Mouse (Mus musculus): ENCODE data around the gene Fibp.

Gene Fibp

GRCm38 (mm10) chr19:5463791-5464562 lies 3.6 kb downstream of the Fibp start:
- TF ChIP-seq NANOG (IDR thresholded peaks at IDR 0.05; ENCODE audit: borderline replicate concordance, low read length): no peak
- TF ChIP-seq CTCF (conservative IDR thresholded peaks at IDR 0.05; ENCODE audit: low read length): peak; percentile 90
- Histone ChIP-seq H3K4me3 (replicated peaks; ENCODE audit: low read length) (peak overlapping the region; percentile 71), H3K4me1 (replicated peaks; ENCODE audit: low read depth, low read length) (peaks cover 68% of the 10 kb centered on the region), H3K27me3 (ENCODE audit: insufficient read depth, low read length) (peaks cover 4% of the 10 kb centered on the region; the same call in 1 of the 2 replicates), H3K9me3 (ENCODE audit: low read length) (no peaks in the 10 kb centered on the region), H3K36me3 (ENCODE audit: insufficient read depth, low read length) (peaks cover 65% of the 10 kb centered on the region)

GRCm38 (mm10) chr19:5465037-5465436 lies 4.6 kb downstream of the Fibp start:
- TF ChIP-seq POU5F1 (IDR thresholded peaks at IDR 0.05; ENCODE audit: borderline replicate concordance, low read length) (no peak), NANOG (IDR thresholded peaks at IDR 0.05; ENCODE audit: borderline replicate concordance, low read length) (no peak), CTCF (conservative IDR thresholded peaks at IDR 0.05; ENCODE audit: low read length) (no peak)
- Histone ChIP-seq H3K9me3 (ENCODE audit: low read length) (no peaks in the 10 kb centered on the region), H3K27me3 (ENCODE audit: insufficient read depth, low read length) (peaks cover 4% of the 10 kb centered on the region), H3K4me3 (replicated peaks; ENCODE audit: low read length) (peak overlapping the region; percentile 71), H3K36me3 (ENCODE audit: insufficient read depth, low read length) (peaks cover 65% of the 10 kb centered on the region), H3K4me1 (replicated peaks; ENCODE audit: low read depth, low read length) (peaks cover 65% of the 10 kb centered on the region)

- Histone ChIP-seq H3K4me1 (replicated peaks; ENCODE audit: low read depth, low read length) (peaks cover 55% of the 10 kb centered on the region), H3K9me3 (ENCODE audit: low read length) (no peaks in the 10 kb centered on the region), H3K27me3 (ENCODE audit: insufficient read depth, low read length) (peaks cover 8% of the 10 kb centered on the region), H3K4me3 (replicated peaks; ENCODE audit: low read length) (no peak overlapping the region), H3K36me3 (ENCODE audit: insufficient read depth, low read length) (peaks cover 57% of the 10 kb centered on the region)
- no peak for TF ChIP-seq CTCF (conservative IDR thresholded peaks at IDR 0.05; ENCODE audit: low read length)
Observed at GRCm38 (mm10) chr19:5466916-5467500, 6.6 kb downstream of the Fibp start.

- no peaks in the 10 kb centered on the region for H3K9me3 ChIP-seq (ENCODE audit: low read length)
- peaks cover 55% of the 10 kb centered on the region for H3K4me1 ChIP-seq (replicated peaks; ENCODE audit: low read depth, low read length)
- TF ChIP-seq NANOG (IDR thresholded peaks at IDR 0.05; ENCODE audit: borderline replicate concordance, low read length) (no peak), CTCF (conservative IDR thresholded peaks at IDR 0.05; ENCODE audit: low read length) (no peak), POU5F1 (IDR thresholded peaks at IDR 0.05; ENCODE audit: borderline replicate concordance, low read length) (no peak)
Observed at GRCm38 (mm10) chr19:5468374-5468773, 8.0 kb downstream of the Fibp start, which contains the start of gene Ctsw. Ctsw (minus strand) TSS chr19:5468507.

GRCm38 (mm10) chr19:5471846-5472245 lies 11.4 kb downstream of the Fibp start:
- TF ChIP-seq POU5F1 (IDR thresholded peaks at IDR 0.05; ENCODE audit: borderline replicate concordance, low read length) (no peak), NANOG (IDR thresholded peaks at IDR 0.05; ENCODE audit: borderline replicate concordance, low read length) (no peak), CTCF (conservative IDR thresholded peaks at IDR 0.05; ENCODE audit: low read length) (no peak)
- Histone ChIP-seq H3K27me3 (ENCODE audit: insufficient read depth, low read length) (peaks cover 38% of the 10 kb centered on the region), H3K36me3 (ENCODE audit: insufficient read depth, low read length) (peaks cover 12% of the 10 kb centered on the region), H3K4me3 (replicated peaks; ENCODE audit: low read length) (no peak overlapping the region), H3K4me1 (replicated peaks; ENCODE audit: low read depth, low read length) (peaks cover 59% of the 10 kb centered on the region), H3K9me3 (ENCODE audit: low read length) (no peaks in the 10 kb centered on the region)

More at GRCm38 (mm10) chr19:5468374-5468773, 8.0 kb downstream of the Fibp start, which contains the start of gene Ctsw:
- Histone ChIP-seq H3K27me3 (ENCODE audit: insufficient read depth, low read length) (peaks cover 11% of the 10 kb centered on the region), H3K4me3 (replicated peaks; ENCODE audit: low read length) (peak within 1 kb of the TSS; percentile 50), H3K36me3 (ENCODE audit: insufficient read depth, low read length) (peaks cover 44% of the 10 kb centered on the region)

- Histone ChIP-seq H3K4me3 (replicated peaks; ENCODE audit: low read length) (no peak overlapping the region), H3K27me3 (ENCODE audit: insufficient read depth, low read length) (peaks cover 38% of the 10 kb centered on the region), H3K9me3 (ENCODE audit: low read length) (no peaks in the 10 kb centered on the region), H3K36me3 (ENCODE audit: insufficient read depth, low read length) (peaks cover 2% of the 10 kb centered on the region; the same call in 1 of the 2 replicates), H3K4me1 (replicated peaks; ENCODE audit: low read depth, low read length) (peaks cover 54% of the 10 kb centered on the region)
- TF ChIP-seq POU5F1 (IDR thresholded peaks at IDR 0.05; ENCODE audit: borderline replicate concordance, low read length) (no peak), CTCF (conservative IDR thresholded peaks at IDR 0.05; ENCODE audit: low read length) (peak; percentile 7; the same call in 1 of the 2 replicates)
Observed at GRCm38 (mm10) chr19:5472857-5473256, 12.4 kb downstream of the Fibp start.

- H3K9me3 ChIP-seq (ENCODE audit: low read length): no peaks in the 10 kb centered on the region
- peak within 1 kb of the TSS; percentile 77 for H3K4me3 ChIP-seq (replicated peaks; ENCODE audit: low read length)
- TF ChIP-seq POU5F1 (IDR thresholded peaks at IDR 0.05; ENCODE audit: borderline replicate concordance, low read length): no peak
- TF ChIP-seq CTCF (conservative IDR thresholded peaks at IDR 0.05; ENCODE audit: low read length): no peak
- TF ChIP-seq NANOG (IDR thresholded peaks at IDR 0.05; ENCODE audit: borderline replicate concordance, low read length): no peak
- H3K36me3 ChIP-seq (ENCODE audit: insufficient read depth, low read length): 0 out of 2 replicates have a peak, but pooled peaks cover 2% of the 10 kb centered on the region
- peaks cover 38% of the 10 kb centered on the region for H3K27me3 ChIP-seq (ENCODE audit: insufficient read depth, low read length)
- H3K4me1 ChIP-seq (replicated peaks; ENCODE audit: low read depth, low read length): peaks cover 48% of the 10 kb centered on the region
Observed at GRCm38 (mm10) chr19:5473720-5474119, 13.3 kb downstream of the Fibp start, which contains the start of gene Efemp2. Efemp2 (plus strand) TSS chr19:5473954.

- peaks cover 41% of the 10 kb centered on the region for H3K4me1 ChIP-seq (replicated peaks; ENCODE audit: low read depth, low read length)
- no peak for TF ChIP-seq POU5F1 (IDR thresholded peaks at IDR 0.05; ENCODE audit: borderline replicate concordance, low read length)
- TF ChIP-seq NANOG (IDR thresholded peaks at IDR 0.05; ENCODE audit: borderline replicate concordance, low read length): no peak
- 0 out of 2 replicates have a peak, but pooled peaks cover 2% of the 10 kb centered on the region for H3K36me3 ChIP-seq (ENCODE audit: insufficient read depth, low read length)
- H3K27me3 ChIP-seq (ENCODE audit: insufficient read depth, low read length): peaks cover 38% of the 10 kb centered on the region
- H3K9me3 ChIP-seq (ENCODE audit: low read length): no peaks in the 10 kb centered on the region
- peak overlapping the region; percentile 77 for H3K4me3 ChIP-seq (replicated peaks; ENCODE audit: low read length)
Observed at GRCm38 (mm10) chr19:5474281-5475068, 14.1 kb downstream of the Fibp start.

All from E14TG2a.4 (cell line).